Mouse (Mus musculus) megakaryocyte-erythroid progenitor cell, adult 5-6 weeks (primary cell): ENCODE results near the gene Cd247. TPM values are rescaled to one million over a fixed set of nuclear protein-coding genes. Genes with fewer than 3 reads are reported as not detected.
"Not testable (repeated sequence)": the region's sequence is repeated elsewhere in the genome, so short reads cannot be mapped to it uniquely, and the experiment has no call there.

Source experiments
- ATAC-seq: replicated peaks from 2 replicates; pipeline ENCODE4 v1.8.0; 2016; ENCODE audit warnings: mild to moderate bottlenecking, inconsistent platforms; ENCODE audit not compliant: severe bottlenecking, poor library complexity, low FRiP score, low TSS enrichment
- total RNA-seq, 2 experiments: library from RNA; stranded (forward) in 1 of 2; stranded (reverse) in 1 of 2; fragments of 200-1000, 215-1000 nt in 1 of 2; fragments of >200 nt in 1 of 2; fragmentation: Nextera tagmentation in 1 of 2; gene quantifications; 2 replicates each; pipeline ENCODE4 v1.2.3; 2014 to 2017

Cd247 gene
- 6.2 and 8.1 TPM in 2 replicates for total RNA-seq (2014; fragmentation: Nextera tagmentation)
- 7.5 TPM in 1 of 2 replicates, not detected in the other for total RNA-seq (2017)

DNA sequence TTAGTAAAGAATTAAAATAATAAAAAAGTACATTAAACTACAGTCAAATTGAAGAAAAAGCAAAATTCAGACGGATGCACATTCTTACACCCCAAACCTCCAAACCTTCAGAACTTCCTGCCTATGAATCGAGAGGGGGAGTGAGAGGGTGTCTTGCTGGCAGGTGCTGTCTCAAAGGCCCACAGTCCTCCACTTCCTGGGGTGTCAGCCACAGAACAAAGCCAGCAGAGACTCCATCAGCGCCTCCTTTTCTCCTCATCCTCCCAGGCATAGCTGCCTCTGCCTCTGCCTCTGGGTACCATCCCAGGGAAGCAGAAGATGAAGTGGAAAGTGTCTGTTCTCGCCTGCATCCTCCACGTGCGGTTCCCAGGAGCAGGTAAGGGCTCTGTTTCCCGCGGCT is at the start of gene Cd247:
Gene Cd247, plus strand, starts transcription at position 171 of the 400 bp plus-strand sequence.
- no peak for ATAC-seq

GRCm38 (mm10) chr1:165738985-165739384 is 49.5 kb upstream of the Cd247 start:
- no peak for ATAC-seq

DNA sequence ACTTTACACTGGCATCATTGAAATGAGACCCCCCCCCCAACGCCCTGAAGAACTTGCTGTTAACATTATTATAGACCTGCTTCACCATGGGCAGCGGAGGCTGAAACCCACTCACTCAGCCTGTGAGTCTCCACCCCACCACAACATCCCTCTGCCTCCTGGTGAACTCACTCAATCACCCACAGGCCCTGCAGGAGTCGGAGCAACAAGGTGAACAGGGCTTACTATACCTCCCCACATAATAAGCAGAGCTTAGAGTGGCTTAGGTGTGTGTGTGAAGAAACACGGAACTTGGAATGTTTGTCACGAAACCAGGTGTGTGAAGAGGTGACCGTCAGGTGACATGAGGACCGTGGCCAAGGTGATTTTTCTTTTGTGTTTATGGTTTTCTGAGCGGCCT is 46.5 kb upstream of the Cd247 start:
- ATAC-seq: no peak

GRCm38 (mm10) chr1:165748053-165748452 is 40.4 kb upstream of the Cd247 start:
- no peak for ATAC-seq

DNA sequence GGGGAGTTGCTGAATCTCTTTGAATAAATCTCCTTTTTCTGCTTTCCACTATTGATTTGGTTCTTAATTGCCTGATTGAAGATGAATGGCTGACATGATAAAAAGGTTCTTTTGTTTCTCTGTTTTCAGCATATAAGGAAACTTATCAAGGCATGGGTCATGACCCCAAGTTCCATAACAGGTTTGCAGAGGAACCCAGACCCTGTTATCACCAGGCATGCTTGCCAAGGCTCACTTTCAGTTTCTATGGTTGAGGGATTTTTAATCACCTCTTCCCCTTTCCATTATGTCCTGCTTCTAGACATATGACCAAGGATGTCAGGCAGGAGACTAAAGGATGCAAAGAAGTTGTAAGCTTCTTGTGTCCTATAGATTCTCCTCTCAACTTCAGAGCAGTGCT is 37.3 kb upstream of the Cd247 start:
- no peak for ATAC-seq

GRCm38 (mm10) chr1:165751838-165752237 is 36.6 kb upstream of the Cd247 start:
- no peak for ATAC-seq

- ATAC-seq: no peak
Observed at GRCm38 (mm10) chr1:165754205-165754604, 34.3 kb upstream of the Cd247 start.

DNA sequence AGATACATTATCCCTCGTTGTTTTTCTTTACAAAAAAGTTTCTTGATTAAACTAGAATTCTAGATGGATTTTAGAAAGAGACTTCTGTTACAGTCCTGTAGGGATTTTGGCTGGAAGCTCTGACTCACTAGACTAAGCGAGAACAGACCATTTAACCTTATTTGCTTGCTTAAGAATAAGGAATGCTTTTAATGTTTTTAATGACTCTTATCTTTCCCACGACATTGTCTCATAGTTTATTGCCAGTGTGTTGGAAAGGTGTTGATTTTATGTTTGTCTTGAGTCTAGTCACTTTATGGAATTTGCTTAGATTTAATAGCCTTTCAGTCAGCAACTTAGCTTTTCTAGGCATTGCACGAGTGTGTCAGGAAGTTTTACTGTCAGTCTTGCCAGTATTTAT is 33.3 kb upstream of the Cd247 start:
- no peak for ATAC-seq

DNA sequence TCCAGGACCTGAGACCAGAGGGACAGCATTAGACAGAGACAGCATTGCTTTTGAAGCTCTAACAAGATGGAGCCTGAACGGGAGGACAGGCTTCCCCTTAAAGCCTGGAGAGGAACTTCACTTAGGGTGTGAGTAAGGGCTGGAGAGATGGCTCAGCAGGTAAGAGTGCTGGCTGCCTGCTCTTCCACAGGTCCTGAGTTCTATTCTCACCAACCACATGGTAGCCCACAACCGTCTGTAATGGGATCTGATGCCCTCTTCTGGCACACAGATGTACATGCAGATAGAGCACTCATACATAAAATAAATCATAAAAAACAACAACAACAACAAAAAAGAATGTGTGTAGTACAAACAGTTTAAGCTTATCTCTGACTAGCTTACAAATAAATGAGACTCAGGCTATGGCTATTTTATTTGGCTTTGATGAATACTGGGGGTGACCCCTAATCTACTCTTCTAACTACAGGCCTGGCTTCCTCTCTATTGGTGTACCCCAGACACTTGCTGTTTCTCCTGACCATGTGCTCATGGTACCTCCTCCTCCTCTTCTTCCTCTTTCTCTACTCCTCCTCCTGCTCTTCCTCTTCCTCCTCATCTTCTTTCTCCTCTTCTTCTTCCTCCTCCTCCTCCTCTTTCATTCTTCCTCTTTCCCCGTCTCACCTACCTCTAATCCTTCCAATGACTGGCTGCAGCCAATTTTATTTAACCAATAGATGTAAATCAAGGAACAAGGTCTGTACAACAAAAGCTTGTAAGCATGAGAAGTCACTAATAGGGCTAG is 26.8 kb upstream of the Cd247 start:
- no peak for ATAC-seq

DNA sequence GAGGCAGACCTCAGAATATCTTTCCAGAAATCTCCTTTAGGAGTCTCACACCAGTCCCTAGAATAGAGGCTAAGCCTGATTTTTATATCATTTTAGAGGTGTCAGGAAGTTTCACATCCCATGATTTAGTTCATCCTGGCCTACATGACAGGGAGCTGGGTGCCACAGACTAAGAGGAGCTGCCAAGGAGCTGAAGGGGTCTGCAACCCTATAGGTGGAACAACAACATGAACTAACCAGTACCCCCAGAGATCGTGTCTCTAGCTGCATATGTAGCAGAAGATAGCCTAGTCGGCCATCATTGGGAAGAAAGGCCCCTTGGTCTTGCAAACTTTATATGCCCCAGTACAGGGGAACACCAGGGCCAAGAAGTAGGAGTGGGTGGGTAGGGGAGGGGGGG is 26.0 kb upstream of the Cd247 start:
- ATAC-seq: not testable (repeated sequence)

DNA sequence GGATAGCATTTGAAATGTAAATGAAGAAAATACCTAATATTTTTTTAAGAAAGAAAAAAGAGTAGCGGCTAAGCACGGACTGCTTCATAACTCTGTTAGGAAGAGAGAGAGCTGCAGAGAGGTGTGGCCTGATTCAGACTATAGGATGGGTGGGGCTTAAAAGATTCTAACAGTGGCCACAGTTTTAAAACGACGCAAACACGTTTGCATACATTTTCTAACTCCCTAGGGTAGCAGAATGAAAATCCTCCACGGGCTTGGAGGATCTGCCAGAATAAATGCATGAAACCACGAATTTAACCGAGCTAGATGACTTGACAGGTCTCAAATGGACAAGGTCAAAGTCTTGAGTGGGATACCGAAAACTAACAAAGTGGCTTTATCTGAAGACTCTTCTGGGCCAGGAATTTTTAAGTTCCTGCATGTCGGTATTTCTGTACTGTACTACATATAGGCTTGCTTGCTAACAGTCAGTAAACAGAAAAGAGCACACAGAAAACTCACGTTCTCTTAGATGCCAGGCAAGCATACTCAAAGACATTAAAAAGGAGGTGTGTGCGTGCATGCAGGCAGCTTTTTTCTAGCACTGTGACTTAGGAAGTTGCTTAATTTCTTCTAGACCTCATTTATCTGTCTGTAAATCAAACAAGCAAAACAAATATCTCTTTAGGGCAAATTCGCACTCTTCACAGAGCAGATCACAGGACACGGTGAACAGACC is 25.4 kb upstream of the Cd247 start:
- ATAC-seq: peak; percentile 50

DNA sequence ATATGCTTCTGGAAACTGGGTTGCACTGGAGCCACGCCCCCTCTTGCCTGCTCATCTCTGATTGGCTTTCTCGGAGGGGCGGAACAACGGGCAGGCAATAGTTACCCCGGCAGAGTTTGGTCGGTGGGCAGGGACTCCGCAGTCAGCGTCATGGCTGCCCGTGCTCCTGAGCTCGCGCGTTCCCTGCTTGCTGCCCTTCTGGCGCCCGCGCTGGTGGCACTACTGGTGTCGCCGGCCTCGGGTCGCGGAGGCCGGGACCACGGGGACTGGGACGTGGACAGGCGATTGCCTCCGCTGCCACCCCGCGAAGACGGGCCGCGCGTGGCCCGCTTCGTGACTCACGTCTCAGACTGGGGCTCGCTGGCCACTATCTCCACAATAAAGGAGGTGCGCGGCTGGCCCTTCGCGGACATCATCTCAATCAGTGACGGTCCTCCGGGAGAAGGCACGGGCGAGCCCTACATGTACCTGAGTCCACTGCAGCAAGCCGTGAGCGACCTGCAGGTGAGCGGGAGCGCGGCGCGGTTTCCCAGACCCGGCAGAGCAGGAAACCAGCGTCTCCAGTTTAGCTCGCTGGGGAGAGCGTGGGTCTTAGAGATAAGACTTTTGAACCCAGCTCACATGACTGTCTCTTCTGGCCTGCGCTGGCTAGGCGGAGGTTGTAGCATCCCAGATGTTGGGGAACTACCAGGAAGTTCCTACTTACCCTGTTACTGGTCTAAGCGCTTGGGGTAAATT is 24.7 kb upstream of the Cd247 start, which contains the start of gene Creg1:
Gene Creg1, plus strand, starts transcription at position 112 of the 738 bp plus-strand sequence.
- peak; percentile 81 for ATAC-seq

- ATAC-seq: no peak
Observed at GRCm38 (mm10) chr1:165764571-165764970, 23.9 kb upstream of the Cd247 start.

DNA sequence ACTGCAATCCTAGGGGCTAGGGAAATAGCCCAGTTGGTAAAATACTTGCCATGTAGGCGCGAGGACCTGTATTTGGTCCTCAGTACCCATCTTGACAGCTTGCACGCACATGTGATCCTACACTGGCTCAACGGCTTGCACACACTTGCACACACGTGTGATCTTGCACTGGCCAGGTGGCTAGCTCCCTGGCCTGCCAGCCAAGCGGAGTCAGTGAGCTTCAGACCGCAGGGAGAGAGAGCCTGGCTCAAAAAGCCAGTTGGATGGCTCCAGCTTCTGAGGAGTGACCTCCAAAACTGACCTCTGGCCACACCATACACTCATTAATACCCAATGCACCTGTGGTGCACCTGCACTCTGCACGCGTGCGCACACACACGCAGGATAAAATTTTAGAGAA is 23.4 kb upstream of the Cd247 start:
- no peak for ATAC-seq

- ATAC-seq: no peak
Observed at GRCm38 (mm10) chr1:165765651-165766294, 22.7 kb upstream of the Cd247 start.

DNA sequence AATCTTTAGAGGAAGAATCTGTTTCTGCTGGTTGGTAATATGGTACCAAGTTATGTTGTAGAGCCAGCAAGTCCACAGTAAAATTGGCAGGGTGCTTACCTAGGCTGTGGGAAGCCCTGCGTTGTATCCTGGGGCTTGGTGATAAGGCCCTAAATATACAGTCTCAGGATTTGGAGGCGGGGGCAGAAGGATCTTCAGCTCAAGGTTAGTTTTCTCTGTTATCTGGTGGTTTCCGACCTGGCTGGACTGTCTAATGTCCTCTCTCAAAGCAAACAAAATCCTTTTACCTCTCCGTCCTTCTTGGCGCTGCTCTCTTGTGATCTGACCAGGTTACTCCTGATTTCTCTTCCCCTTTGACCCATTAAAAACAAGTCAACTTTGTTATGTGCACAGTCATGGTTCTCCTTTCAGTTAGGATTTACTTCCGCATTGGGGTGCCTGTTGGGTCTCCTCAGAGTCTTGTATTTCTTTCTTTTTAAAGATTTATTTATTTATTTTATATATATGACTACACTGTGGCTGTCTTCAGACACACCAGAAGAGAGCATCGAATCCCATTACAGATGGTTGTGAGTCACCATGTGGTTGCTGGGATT is 22.1 kb upstream of the Cd247 start:
- ATAC-seq: peak; percentile 54

GRCm38 (mm10) chr1:165768894-165769512 is 19.5 kb upstream of the Cd247 start:
- 0 out of 2 replicates have a peak, but pooled peaks have one; percentile 13 for ATAC-seq

- ATAC-seq: peak; percentile 23
Observed at GRCm38 (mm10) chr1:165770181-165770759, 18.2 kb upstream of the Cd247 start.
